Mouse (Mus musculus) liver, embryonic 14.5 days (tissue): ENCODE measurements around the gene AC131692.1.

Source experiments
- CTCF ChIP-seq: IDR thresholded peaks from 2 replicates; pipeline ENCODE4 v1.5.1; 2016; ENCODE audit warnings: antibody characterized with exemption, low read depth, control low read depth
- EP300 ChIP-seq: IDR thresholded peaks from 2 replicates; pipeline ENCODE4 v1.6.1; 2016; ENCODE audit warnings: antibody characterized with exemption, low read depth

- TF ChIP-seq CTCF = no peak
- TF ChIP-seq EP300 = no peak
These were observed 50.6 kb downstream of the AC131692.1 start for GRCm38 (mm10) chr19:6144842-6145241.
